Mouse (Mus musculus) kidney, embryonic 14.5 days (tissue): Measurements from ENCODE around the gene Gm28053. TPM values are rescaled to one million over a fixed set of nuclear protein-coding genes. Genes with fewer than 3 reads are reported as not detected.
"Not testable (repeated sequence)": the region's sequence is repeated elsewhere in the genome, so short reads cannot be mapped to it uniquely, and the experiment has no call there.

ENCODE experiments used
- ATAC-seq: fragments of 200-750 bp; cut with Nextera tagmentation; 2 replicates; pipeline ENCODE4 v1.8.0; 2017; ENCODE audit warnings: moderate number of reproducible peaks, mild to moderate bottlenecking, moderate TSS enrichment, moderate library complexity; ENCODE audit not compliant: low FRiP score, low TSS enrichment
- H3K27ac ChIP-seq: fragments of 300-500 bp; sonication (generic); 2 replicates; pipeline ENCODE4 v1.5.1; 2014; ENCODE audit warnings: low read depth, mild to moderate bottlenecking, low read length, moderate library complexity, mixed read lengths
- H3K27me3 ChIP-seq: fragments of 300-500 bp; sonication (generic); 2 replicates; pipeline ENCODE4 v1.6.1; 2014; ENCODE audit warnings: mild to moderate bottlenecking, low read length; ENCODE audit not compliant: control insufficient read depth, insufficient read depth
- H3K36me3 ChIP-seq: fragments of 300-500 bp; sonication (generic); 2 replicates; pipeline ENCODE4 v1.6.1; 2014; ENCODE audit warnings: low read length, mixed read lengths; ENCODE audit not compliant: control insufficient read depth, insufficient read depth
- H3K4me1 ChIP-seq: fragments of 300-500 bp; sonication (generic); 2 replicates; pipeline ENCODE4 v1.6.1; 2014; ENCODE audit warnings: low read length, mixed read lengths; ENCODE audit not compliant: control insufficient read depth, insufficient read depth
- H3K4me2 ChIP-seq: fragments of 300-500 bp; sonication (generic); replicated peaks from 2 replicates; pipeline ENCODE4 v1.6.1; 2014; ENCODE audit warnings: low read depth, mild to moderate bottlenecking, low read length
- H3K4me3 ChIP-seq: fragments of 300-500 bp; sonication (generic); 2 replicates; pipeline ENCODE4 v1.5.1; 2014; ENCODE audit warnings: mild to moderate bottlenecking, low read length
- H3K9ac ChIP-seq: fragments of 300-500 bp; sonication (generic); 2 replicates; pipeline ENCODE4 v1.6.1; 2014; ENCODE audit warnings: low read depth, mild to moderate bottlenecking, low read length, moderate library complexity
- H3K9me3 ChIP-seq: fragments of 300-500 bp; sonication (generic); 2 replicates; pipeline ENCODE4 v1.6.1; 2016; ENCODE audit warnings: low read length; ENCODE audit not compliant: control insufficient read depth
- WGBS: fragments of 180-500 bp; shearing (Covaris S2); extraction: QIAGEN DNeasy Blood & Tissue Kit; methylation state at CpG from one replicate; pipeline ENCODE4 v1.1.7; 2014; 5-methylcytosine and 5-hydroxymethylcytosine counted together
- polyA plus RNA-seq: library from polyadenylated mRNA; unstranded; fragments of >200 nt; fragmentation: Nextera tagmentation; extraction: Ambion mirVana; gene quantifications from 2 replicates; pipeline ENCODE4 v1.2.1, GENCODE M21; 2014

Gm28053 gene
- polyA plus RNA-seq, 1 experiment from 2014 or later, result 4.8 TPM

DNA sequence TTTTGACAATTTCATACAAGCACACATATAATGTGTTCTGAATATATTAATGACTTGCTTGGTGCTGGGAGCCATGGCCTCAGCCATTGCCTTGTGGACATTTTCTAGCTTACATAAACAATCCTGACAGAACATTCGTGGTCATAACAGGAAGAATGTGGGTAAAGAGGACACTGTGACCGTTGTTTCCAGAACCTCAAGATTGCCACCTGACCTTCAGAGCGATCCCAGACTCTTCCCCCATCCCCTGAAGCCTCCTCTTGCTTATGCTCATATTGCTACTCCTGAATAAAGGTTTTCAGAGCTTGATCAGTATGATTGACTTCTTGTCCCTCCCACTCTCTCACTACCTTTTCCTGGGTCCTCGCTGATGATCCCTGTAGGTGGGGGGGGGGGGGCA, 40.0 kb upstream of the Gm28053 start:
- H3K9me3 ChIP-seq, result no peaks in the 10 kb centered on the region

DNA sequence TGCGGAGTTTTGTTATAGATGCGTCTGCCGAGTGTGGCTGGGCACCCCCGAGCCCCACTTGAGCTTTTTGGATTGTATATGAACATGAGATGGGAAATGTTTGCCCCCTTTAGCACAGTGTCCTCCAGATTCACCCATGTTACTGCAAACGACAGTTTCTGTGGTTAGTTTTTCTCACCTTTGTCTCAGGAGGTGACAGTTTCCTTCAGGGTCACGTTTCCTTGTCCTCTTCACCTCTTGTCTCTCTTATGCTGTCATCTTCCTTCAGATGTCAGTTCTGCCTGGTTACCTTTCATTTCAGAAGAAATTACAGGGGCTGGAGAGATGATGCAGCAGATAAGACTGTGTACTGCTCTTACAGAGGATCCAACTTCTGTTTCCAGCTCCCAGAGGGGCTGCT, 38.7 kb upstream of the Gm28053 start:
- H3K27me3 ChIP-seq, result no peaks in the 10 kb centered on the region
- H3K27ac ChIP-seq, result no peak overlapping the region
- H3K36me3 ChIP-seq, result no peaks in the 10 kb centered on the region
- H3K4me1 ChIP-seq, result 0 out of 2 replicates have a peak, but pooled peaks cover 2% of the 10 kb centered on the region
- no peaks in the 10 kb centered on the region for H3K9me3 ChIP-seq
- H3K4me3 ChIP-seq, result no peak overlapping the region
- 76% methylated on average over 6 of the region's 6 CpGs for WGBS
- no peak for ATAC-seq
- H3K4me2 ChIP-seq, result no peak overlapping the region
- H3K9ac ChIP-seq, result no peak overlapping the region

More for the DNA sequence above, 40.0 kb upstream of the Gm28053 start:
- Histone ChIP-seq H3K9ac (no peak overlapping the region), H3K36me3 (no peaks in the 10 kb centered on the region), H3K27ac (no peak overlapping the region), H3K4me1 (0 out of 2 replicates have a peak, but pooled peaks cover 2% of the 10 kb centered on the region), H3K4me2 (no peak overlapping the region), H3K27me3 (no peaks in the 10 kb centered on the region), H3K4me3 (no peak overlapping the region)
- 76% methylated on average over 4 of the region's 4 CpGs for WGBS
- no peak for ATAC-seq

GRCm38 (mm10) chr6:48680421-48680820, 38.0 kb upstream of the Gm28053 start:
- 76% methylated on average over 5 of the region's 5 CpGs for WGBS

GRCm38 (mm10) chr6:48681472-48682090, 36.8 kb upstream of the Gm28053 start:
- H3K4me3 ChIP-seq, result no peak overlapping the region
- no peak overlapping the region for H3K27ac ChIP-seq
- no peaks in the 10 kb centered on the region for H3K9me3 ChIP-seq
- no peaks in the 10 kb centered on the region for H3K27me3 ChIP-seq
- no peak overlapping the region for H3K4me2 ChIP-seq
- H3K9ac ChIP-seq, result no peak overlapping the region
- no peaks in the 10 kb centered on the region for H3K4me1 ChIP-seq
- H3K36me3 ChIP-seq, result no peaks in the 10 kb centered on the region
- ATAC-seq, result no peak
- WGBS, result 73% methylated on average over 3 of the region's 3 CpGs

More at GRCm38 (mm10) chr6:48680421-48680820, 38.0 kb upstream of the Gm28053 start:
- H3K9me3 ChIP-seq, result no peaks in the 10 kb centered on the region
- H3K4me1 ChIP-seq, result 0 out of 2 replicates have a peak, but pooled peaks cover 2% of the 10 kb centered on the region
- no peak overlapping the region for H3K4me3 ChIP-seq
- no peak overlapping the region for H3K4me2 ChIP-seq
- H3K27me3 ChIP-seq, result no peaks in the 10 kb centered on the region
- no peak overlapping the region for H3K27ac ChIP-seq
- ATAC-seq, result no peak
- H3K9ac ChIP-seq, result no peak overlapping the region
- no peaks in the 10 kb centered on the region for H3K36me3 ChIP-seq

GRCm38 (mm10) chr6:48682271-48682670, 36.1 kb upstream of the Gm28053 start:
- H3K4me2 ChIP-seq, result no peak overlapping the region
- H3K27ac ChIP-seq, result no peak overlapping the region
- no peaks in the 10 kb centered on the region for H3K4me1 ChIP-seq
- WGBS, result 79% methylated on average over 4 of the region's 4 CpGs
- H3K36me3 ChIP-seq, result no peaks in the 10 kb centered on the region
- no peaks in the 10 kb centered on the region for H3K27me3 ChIP-seq
- no peak overlapping the region for H3K9ac ChIP-seq
- no peaks in the 10 kb centered on the region for H3K9me3 ChIP-seq
- no peak for ATAC-seq
- H3K4me3 ChIP-seq, result no peak overlapping the region

GRCm38 (mm10) chr6:48683263-48683821, 35.1 kb upstream of the Gm28053 start:
- H3K4me3 ChIP-seq, H3K4me1 ChIP-seq, H3K4me2 ChIP-seq, ATAC-seq, H3K27me3 ChIP-seq, H3K9me3 ChIP-seq, H3K9ac ChIP-seq, H3K36me3 ChIP-seq, H3K27ac ChIP-seq: not testable (repeated sequence)
- WGBS, result 97% methylated on average over 3 of the region's 4 CpGs

DNA sequence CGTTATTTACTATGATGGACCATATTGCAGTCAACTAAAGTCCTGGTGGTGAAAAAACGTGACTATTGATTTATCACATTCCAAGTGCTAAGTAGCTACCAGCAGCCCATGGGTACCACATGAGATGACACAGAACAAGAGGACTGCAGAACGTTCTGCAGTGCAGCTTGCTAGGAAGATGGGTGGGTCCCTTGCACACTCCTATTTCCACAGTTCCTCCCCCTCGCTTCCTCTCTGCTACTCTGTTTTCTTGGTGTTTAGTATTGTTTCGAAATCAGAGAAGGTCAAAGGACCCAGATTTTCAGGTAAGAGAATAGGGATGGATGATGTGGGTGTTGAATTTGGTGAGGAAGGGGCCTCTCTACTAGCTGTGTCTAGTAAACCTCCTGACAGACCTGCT, 34.1 kb upstream of the Gm28053 start, which contains the start of gene Gimap4:
TSS of gene Gimap4 (plus strand) at position 231 of the 400 bp plus-strand sequence.
- 54% methylated on average over 5 of the region's 5 CpGs for WGBS
- Histone ChIP-seq H3K4me2 (peak within 1 kb of the TSS; percentile 8), H3K4me3 (0 out of 2 replicates have a peak within 1 kb of the TSS, but pooled peaks have one; percentile 9), H3K9me3 (no peaks in the 10 kb centered on the region), H3K36me3 (no peaks in the 10 kb centered on the region), H3K4me1 (no peaks in the 10 kb centered on the region), H3K9ac (no peak within 1 kb of the TSS), H3K27me3 (no peaks in the 10 kb centered on the region), H3K27ac (no peak within 1 kb of the TSS; the same call in 1 of the 2 replicates)
- ATAC-seq, result no peak

DNA sequence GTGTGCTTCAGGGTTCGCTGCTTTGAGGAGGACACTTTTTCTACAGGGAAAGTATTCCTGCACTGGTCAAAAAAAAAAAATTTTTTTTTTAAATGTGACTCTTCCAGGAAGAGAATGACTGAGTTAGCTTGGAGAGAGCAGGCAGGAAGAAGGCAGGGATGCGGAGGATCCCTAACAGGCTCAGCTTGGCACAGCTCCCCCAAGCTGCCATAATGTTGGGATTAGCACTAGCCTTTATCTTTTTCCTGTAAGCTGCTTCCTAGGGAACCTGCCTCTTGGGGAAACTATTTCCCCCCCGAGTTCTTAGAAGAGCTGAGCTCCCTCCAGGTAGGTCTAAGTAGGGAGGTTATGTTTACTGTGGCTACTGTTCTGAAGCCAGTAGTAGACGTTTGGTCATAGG, 33.6 kb upstream of the Gm28053 start:
- no peak for ATAC-seq
- H3K9ac ChIP-seq, result no peak overlapping the region
- no peaks in the 10 kb centered on the region for H3K36me3 ChIP-seq
- no peak overlapping the region for H3K4me3 ChIP-seq
- no peak overlapping the region; the same call in 1 of the 2 replicates for H3K27ac ChIP-seq
- H3K27me3 ChIP-seq, result no peaks in the 10 kb centered on the region
- H3K4me1 ChIP-seq, result no peaks in the 10 kb centered on the region
- H3K4me2 ChIP-seq, result no peak overlapping the region; the same call in 1 of the 2 replicates
- 60% methylated on average over 4 of the region's 4 CpGs for WGBS
- no peaks in the 10 kb centered on the region for H3K9me3 ChIP-seq

GRCm38 (mm10) chr6:48685251-48685650, 33.2 kb upstream of the Gm28053 start:
- ATAC-seq, result no peak
- H3K4me2 ChIP-seq, result peak overlapping the region; percentile 8
- H3K4me1 ChIP-seq, result no peaks in the 10 kb centered on the region
- no peak overlapping the region; the same call in 1 of the 2 replicates for H3K27ac ChIP-seq
- WGBS, result 72% methylated on average over 2 of the region's 2 CpGs
- 0 out of 2 replicates have a peak overlapping the region, but pooled peaks have one; percentile 9 for H3K4me3 ChIP-seq
- no peaks in the 10 kb centered on the region for H3K27me3 ChIP-seq
- H3K9ac ChIP-seq, result no peak overlapping the region
- no peaks in the 10 kb centered on the region for H3K36me3 ChIP-seq
- H3K9me3 ChIP-seq, result no peaks in the 10 kb centered on the region
